Mouse (Mus musculus) left cerebral cortex, postnatal 14 days (tissue): ENCODE results near the gene AC124502.3. TPM values are rescaled to one million over a fixed set of nuclear protein-coding genes. Genes with fewer than 3 reads are reported as not detected.
"Not testable (repeated sequence)": the region's sequence is repeated elsewhere in the genome, so short reads cannot be mapped to it uniquely, and the experiment has no call there.

Experiments
- DNase-seq, 2 experiments: peaks; one replicate each; pipeline ENCODE4 v3.0.0; 2021 to 2022; ENCODE audit warnings: low spot score in 2 of 2, mixed read lengths in 1 of 2
- intact Hi-C: fragments of 180-260 bp; cut with DNase I; formaldehyde crosslinking; loops from one replicate; pipeline ENCODE4 v1.15.1; 2025
- long read RNA-seq, 2 experiments: library from polyadenylated mRNA; stranded (forward); transcript quantifications; one replicate each; pipeline ENCODE4 v2.0.0; 2021
- total RNA-seq, 2 experiments: library from RNA; stranded (reverse); gene quantifications; 2 replicates each; pipeline ENCODE4 v1.2.3; 2021

Gene AC124502.3
- total RNA-seq, result 1 to 10 TPM; 4.8 to 6.2 TPM
- long read RNA-seq, experiment 1, partial matches to known transcripts, result 3 of 7 reads
- long read RNA-seq, experiment 1, other reads (novel, unspliced or antisense), result 4 of 7 reads
- long read RNA-seq, experiment 2, partial matches to known transcripts, result 1 of 2 reads
- long read RNA-seq, experiment 2, other reads (novel, unspliced or antisense), result 1 of 2 reads

DNA sequence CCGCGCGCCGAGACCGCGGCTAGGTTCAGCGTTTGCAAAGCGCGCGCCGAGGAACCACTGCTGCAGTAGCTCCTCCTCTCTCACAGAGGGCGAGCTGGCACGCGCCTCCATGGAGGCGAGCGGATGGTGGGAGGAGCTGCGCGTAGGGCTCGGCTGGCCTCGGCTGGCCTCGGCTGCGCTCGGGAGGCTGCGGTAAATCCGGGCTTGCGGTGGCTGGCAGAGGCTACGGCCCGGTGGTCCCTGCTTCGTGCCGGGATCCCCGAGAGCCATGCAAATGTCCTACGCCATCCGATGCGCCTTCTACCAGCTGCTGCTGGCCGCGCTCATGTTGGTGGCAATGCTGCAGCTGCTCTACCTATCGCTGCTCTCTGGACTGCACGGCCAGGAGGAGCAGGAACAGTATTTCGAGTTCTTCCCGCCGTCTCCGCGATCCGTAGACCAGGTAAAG lies at the start of gene AC124502.3, which contains the start of gene B4gat1:
Gene AC124502.3, plus strand, starts transcription at position 183 of the 448 bp plus-strand sequence.
Gene B4gat1, plus strand, starts transcription at position 118 of the 448 bp plus-strand sequence.
- intact Hi-C loops, result no loop called here
- DNase-seq, result peak; percentile 92

DNA sequence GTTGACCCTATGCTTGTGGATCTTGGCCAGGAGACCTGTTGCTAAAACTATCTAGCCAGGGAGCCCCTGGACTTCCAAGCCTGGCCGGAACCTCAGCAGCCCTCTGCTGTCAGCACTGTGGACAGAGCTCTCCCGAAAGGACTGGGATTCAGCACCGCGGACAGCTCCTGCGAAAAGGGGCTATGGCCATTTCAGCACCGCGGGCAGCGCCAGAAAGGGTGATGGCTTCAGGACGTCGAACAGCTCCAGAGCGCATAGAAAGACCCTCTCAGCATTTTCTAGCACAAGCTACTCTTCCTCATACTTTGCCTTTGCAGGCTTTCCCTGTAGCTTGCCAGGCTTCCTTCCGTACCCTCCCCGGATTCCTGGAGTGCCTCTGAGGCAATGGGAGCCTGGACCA lies 49.7 kb upstream of the AC124502.3 start:
- peak in 1 of 2 experiments; percentile 74 for DNase-seq
- intact Hi-C loops, result no loop called here

DNA sequence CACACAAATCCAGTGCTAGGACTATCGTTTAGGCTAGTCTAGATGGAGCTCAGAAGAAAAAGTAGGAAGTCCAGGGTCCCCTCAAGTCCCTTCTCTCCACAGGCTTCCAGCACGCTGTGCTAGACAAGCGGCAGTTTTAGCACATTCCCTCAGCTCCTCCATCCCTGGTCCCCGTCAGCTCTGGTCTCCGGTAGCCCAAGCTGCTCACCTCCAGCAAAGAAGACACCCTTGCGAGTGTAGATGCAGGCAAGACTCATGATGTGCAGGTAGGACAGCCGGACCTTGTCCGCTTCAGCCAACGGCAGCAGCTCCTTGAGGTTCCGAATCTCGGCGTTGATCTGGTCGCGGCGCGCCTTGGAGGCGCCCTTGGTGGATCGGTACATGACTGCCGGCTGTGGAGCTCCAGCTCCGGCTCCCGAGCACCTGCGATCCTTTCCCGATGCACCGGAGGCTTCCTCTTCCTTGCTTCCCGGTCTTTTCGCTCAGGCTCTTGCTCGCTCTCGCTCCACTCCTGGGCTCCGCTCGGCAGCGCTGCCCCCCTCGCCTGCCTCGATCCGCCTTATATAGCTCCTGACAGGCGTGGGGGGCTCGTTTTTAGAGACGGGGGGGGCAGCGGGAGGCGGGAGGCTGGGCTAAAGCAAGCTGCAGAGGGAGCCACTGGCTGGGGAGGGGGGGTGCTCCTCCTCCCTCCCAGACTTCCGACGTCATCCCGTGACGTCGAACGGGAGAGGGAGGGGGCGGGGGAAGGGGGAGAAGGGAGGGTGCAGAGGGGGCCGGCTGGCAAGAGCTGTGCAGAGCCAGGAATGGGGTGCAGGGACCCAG lies 49.0 kb upstream of the AC124502.3 start:
- intact Hi-C loops, result no loop called here
- DNase-seq, result peak; percentile 81 to 88

DNA sequence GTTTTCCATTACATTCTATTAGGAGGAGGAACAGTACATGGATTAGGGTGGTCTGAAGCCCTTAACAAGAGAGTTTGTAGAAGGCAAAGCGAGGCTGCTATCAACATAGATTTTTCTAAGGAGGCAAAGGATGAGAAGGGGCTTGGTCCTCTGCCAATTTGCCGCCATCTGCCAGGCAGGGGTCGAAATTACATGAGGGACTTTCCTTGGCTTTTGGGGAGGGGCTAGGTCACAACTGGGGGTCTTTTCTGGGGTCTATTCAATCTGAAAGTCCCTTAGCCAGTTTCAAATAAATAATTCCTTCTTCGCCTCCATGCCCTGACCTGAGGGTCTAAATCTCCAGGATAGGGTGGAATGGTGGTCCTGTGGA lies 48.5 kb upstream of the AC124502.3 start, which contains the start of gene Npas4:
Gene Npas4, minus strand, starts transcription at position 61 of the 370 bp plus-strand sequence.
- intact Hi-C loops, result no loop called here
- no peak for DNase-seq

DNA sequence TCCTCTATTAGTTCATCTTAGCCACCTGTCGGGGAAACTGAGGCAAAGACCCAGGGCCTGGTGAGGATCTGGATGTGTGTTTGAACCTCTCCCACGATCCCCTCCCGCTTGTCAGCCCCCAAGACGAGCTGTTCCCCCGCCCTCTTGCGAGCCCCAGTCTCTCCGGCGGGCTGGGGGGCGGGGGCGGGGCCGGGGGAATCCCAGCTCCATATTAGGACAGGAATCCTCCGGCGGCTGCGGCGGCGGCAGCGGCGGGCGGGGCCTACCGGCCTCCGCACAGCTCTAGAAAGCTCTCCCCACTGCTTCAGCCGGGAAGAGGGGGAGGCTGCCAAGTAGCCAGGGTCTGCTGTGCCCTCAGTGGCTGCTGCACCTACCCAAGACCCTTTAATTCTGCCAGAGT lies 48.0 kb upstream of the AC124502.3 start:
- intact Hi-C loops, result no loop called here
- peak; percentile 57 to 64 for DNase-seq

DNA sequence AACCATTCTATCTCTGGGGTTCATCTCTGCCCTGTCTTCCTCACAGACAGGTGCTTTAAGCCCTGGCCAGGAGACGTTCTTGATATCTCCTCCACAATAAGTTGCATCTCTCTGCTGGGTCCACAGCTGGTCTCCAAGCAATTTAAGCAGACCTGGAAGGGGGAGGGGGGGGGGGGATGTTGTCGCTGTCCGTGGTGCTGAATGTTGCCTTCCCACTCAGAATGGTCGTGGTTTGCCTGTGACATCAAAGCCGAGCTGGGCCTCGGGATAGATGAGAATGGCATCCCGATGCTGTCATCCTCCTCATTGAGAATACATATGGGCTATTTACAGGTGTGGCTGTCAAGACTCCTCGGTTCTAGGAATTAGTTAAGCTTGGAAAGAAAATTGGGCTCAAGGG lies 46.3 kb upstream of the AC124502.3 start:
- intact Hi-C loops, result no loop called here

DNA sequence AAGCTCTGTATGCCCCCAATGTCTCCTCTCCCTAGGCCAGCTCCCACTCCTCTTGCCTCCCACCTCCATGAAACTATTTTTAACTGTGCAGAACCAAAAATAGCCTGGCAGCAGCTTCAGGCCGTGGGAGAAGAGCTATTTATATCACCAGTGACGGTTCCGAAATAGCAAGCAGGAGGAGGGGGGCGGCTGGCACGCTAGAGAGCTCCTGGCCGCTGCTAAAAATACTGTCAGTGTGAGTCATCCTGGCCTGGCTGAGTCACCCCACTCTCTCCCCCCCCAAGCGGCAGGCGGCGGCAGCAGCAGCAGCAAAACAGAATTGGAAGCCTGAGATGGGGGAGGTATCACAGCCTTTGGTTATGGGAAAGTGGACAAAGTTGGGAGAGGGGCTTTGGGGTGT lies 45.8 kb upstream of the AC124502.3 start:
- intact Hi-C loops, result no loop called here
- peak; percentile 84 to 93 for DNase-seq

More for the DNA sequence above, 46.3 kb upstream of the AC124502.3 start:
- DNase-seq, result no peak

DNA sequence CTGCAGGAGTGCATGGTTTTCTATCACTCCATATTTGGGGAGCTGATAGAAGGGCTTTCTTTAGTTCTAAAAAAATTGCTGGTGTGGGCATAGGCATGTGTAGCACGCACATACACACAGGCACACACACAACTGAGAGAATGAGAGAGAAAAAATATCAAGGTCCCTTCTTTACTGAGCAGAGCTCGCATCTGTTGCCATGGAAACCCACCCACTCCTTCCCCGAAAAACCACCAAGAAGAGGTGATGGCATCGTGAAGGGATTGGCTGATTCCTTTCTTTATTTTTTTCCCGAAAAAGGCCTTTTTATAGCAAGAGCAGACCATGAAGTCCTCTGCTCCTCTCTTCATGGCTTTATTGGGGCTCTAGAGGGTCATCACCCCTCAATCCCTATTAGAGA lies 44.6 kb upstream of the AC124502.3 start:
- peak; percentile 90 to 94 for DNase-seq
- intact Hi-C loops, result no loop called here

DNA sequence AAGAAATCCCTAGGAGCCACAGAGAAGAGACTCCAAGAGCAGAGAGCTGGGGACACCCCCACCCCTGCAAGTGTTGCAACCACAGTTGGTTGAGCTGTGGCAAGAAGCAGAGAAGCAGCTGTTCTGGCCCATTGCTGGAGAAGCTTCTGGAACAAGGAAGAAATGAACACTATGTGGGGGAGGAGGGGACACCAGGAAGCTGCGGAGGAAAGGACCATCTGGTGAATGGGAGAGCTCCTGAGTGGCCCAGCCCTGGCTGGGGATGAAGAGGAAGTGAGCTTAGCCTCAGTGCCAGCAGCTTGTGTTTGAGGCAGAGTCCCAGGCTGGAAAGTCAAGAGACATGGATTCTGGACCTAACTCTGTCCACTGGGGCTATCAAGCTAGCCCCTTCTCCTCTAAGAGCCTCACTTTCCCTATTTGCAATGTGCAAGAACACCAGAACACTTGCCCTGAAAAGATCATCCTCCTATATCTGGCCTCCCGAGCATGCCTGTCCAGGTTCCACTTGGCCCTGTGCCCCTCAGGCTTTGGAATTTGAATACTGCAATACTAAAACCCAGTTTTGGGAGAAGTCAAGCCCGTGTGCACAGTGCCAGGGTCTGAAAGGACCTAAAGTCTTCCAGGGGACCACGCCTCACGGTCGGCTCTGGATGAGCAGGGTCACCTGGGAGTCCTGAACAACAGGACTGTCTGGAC lies 39.1 kb upstream of the AC124502.3 start:
- peak; percentile 55 to 82 for DNase-seq
- intact Hi-C loops, result loop anchor here (5.0 kb wide), 2 partner anchors 37 to 242 kb away; partner anchors contain the start of genes Mrpl11 and Rbm4b

DNA sequence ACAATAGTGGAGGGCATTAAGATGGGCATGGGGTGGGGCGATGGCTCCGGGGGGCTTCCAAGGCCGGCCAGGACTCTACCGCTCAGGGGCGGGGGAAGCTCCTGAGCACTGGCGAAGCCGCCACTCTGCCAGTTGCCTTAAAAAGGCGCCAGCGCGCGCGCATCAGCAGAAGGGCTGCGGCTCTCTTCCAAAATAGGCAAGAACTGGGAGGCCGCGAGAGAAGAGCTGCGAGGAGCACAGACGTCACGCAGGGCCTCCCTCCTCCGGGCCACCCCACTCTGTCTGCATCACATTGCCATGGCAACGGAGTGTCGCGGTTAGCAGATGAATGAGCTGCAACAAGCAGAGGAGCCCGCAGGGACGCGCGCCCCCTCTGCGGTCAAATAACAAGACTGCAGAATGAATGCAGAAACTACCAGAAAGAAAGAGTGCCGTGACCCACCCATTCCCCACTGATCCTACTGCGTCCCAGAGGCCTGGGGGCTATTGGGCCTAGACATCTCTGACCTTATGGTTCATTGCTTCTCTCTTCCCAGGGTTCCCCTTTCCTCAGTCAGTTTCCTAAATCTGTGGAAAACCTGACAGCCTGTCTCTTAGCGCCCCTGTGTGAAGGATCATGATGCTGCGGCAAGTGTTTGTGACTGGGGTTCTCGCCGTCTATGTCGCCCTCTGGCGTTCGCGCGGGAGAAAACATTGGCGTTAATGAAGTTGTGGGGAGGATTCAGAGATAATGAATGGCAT lies 36.9 kb upstream of the AC124502.3 start:
- intact Hi-C loops, result loop anchor here (1.0 to 5.0 kb wide), 3 partner anchors 21 to 245 kb away; partner anchors contain the start of genes Mrpl11 and Rbm4b
- DNase-seq, result peak; percentile 96 to 98

DNA sequence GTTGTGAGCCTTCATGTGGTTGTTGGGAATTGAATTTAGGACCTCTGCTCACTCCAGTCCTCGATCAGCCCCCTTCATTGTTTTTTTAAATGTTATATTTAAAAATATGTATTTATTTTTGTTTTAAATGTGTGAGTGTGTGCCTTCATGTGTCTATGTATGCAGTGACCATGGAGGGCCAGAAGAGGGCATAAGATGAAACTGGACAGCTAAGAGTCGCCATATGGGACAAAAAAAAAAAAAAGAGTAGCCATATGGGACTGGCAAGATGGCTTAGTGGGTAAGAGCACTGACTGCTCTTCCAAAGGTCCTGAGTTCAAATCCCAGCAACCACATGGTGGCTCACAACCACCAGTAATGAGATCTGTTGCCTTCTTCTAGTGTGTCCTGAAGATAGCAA lies 35.0 kb upstream of the AC124502.3 start:
- intact Hi-C loops, result loop anchor here (5.0 kb wide), 2 partner anchors 41 to 246 kb away; partner anchors contain the start of genes Mrpl11 and Rbm4b
- DNase-seq, result not testable (repeated sequence)

DNA sequence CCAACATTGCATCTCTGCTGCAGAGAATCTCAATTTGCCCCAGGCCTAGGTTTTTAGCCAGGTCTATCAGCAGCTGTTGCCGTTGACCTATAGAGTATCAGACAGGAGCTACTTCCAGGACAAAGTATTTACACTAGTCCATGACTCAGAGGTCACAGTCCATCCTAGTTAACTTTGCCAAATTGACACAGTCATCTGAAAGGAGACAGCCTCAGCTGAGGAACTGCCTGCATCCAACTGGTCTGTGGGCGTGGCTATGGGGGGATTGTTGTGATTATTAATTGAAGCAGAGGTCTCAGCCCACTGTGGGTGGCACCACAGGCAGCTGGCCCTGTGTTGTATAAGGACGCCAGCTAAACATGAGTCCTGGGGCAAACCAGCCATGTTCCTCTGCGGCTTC lies 33.8 kb upstream of the AC124502.3 start:
- intact Hi-C loops, result loop anchor here (5.0 kb wide), 2 partner anchors 43 to 248 kb away; partner anchors contain the start of genes Mrpl11 and Rbm4b
- DNase-seq, result no peak

DNA sequence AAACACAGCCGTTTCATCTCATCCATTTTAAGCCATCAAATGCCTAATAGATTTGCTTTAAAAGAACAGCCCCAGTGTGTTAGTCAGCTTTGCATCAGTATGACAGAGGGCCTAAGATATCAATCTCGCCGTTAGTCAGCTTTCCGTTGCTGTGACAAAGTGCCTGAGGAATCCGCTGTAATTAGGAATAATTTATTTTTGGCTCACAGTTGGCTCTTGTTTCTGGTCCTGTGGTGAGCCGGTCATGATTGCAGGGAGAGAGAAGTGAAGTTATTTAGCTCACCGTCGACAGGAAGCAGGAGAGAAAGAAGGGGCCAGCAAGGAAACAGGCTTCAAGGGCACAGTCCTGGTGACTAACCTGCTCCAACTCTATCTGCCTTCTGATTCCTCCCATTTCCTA lies 25.6 kb upstream of the AC124502.3 start:
- no peak for DNase-seq
- intact Hi-C loops, result no loop called here

DNA sequence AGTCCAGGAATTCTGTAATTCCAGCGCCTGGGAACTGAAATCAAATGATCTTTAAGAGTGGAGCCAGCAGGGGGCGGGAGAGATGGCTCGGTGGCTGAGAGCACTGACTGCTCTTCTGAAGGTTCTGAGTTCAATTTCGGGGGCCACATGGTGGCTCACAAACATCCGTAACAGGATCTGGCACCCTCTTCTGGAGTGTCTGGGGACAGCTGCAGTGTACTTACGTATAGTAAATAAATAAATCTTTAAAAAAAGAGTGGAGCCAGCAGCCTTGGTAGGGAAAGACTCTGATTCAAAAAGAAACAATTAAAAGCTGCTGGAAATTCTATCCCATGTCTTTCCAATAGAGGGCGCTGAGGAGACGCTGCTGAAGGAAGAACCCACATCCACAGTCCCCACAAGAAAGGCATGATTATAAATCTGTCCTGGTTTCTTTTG lies 23.7 kb upstream of the AC124502.3 start:
- peak; percentile 54 for DNase-seq
- intact Hi-C loops, result no loop called here

DNA sequence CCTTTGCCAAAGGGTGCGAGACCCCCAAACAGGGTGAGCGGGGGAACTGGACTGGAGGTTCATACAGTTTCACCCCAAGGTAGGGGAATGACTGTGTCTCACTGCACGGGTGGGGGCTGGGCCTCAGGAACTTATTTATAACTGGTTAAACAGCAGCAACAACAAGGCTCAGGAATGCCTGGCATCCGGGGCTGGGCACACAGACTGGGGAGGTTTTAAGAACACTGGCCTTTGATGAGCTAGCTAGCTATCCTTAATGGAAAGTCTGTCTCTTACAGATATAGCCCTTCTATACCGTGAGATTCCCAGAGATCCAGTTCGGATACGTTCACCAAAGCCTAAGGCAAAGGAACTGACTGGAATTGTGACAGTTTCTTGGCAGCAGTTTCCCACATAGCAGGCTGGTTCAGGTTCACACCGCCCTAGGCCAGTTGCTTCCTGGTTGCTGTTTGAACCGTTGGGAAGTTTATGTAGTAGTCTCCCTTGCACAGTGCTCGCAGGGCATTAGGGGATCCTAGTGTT lies 22.4 kb upstream of the AC124502.3 start:
- no peak for DNase-seq
- intact Hi-C loops, result no loop called here

DNA sequence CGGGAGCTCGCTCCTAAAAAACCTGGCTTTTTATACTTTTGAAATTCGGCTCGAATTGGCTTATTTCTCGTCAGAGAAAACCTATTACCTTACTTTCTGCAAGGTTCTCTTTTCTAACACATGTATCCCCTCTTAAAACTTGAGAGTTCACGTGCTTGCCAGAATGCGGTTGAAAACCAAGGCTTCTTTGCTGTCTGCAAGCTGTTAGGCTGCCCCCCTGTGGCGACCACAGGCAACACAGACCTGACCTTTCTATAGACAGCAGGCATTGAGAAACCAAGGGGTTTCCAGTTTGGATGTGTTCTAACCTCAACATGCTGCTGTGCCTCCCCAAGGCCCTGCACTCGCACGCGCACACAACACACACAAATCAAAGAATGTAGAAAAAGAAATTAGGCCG lies 21.9 kb upstream of the AC124502.3 start:
- intact Hi-C loops, result no loop called here
- DNase-seq, result peak; percentile 60 to 64

DNA sequence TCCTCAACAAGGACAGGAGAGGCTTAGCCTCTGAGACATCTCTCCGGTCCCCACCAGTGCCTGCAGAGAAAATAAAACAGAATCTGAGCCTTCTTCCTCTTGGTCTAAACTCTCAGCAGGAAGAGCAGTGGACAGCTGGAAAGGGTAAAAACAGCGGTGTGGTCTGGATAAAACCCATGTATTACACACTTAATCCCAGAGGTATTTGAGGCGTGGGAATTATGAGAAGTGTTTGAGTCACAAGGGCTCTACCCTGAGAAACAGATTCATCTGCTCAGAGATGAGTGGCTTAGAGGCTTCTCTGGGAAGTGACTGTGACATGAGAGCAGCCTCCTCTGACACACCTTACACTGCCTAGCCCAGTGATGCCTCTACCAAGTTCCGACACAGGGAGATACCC lies 21.1 kb upstream of the AC124502.3 start:
- DNase-seq, result no peak
- intact Hi-C loops, result no loop called here

DNA sequence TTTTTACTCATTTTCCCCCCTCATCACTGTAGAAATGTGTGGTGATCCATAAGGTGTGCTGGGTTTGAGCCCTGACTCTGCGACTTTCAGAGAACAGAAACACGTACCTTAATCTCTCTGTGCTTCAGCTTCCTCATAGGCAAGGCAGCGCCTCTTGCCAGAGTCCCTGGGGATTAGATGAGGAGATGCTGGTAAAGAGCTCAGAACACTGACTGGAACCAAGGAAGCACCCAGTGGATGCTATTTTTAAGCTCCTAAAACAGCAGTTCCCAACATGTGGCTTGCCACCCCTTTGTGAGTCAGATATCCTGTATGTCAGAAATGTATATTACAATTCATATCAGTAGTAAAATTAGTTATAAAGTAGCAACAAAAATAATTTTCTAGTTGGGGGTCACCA lies 20.5 kb upstream of the AC124502.3 start:
- intact Hi-C loops, result no loop called here
- DNase-seq, result no peak

DNA sequence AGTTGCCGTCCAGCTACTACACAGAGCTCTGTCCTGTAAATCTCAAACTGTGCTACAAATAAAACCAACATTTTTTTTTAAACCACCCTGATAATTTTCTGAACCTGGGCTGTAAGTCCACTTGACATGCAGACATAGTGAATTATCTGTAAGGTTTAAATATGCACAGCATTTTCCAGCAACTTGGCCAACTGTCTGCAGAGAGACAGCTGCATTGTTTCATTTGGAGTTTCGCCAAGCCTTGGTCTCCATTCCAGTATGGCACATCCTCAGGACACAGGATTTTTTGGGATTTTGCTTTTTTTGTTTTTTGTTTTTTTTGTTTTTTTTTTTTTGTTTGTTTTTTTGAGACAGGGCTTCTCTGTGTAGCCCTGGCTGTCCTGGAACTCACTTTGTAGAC lies 17.3 kb upstream of the AC124502.3 start:
- DNase-seq, result no peak
- intact Hi-C loops, result no loop called here
